Mouse (Mus musculus) testis, adult 2 months (tissue): Measurements from ENCODE around the gene Capg. TPM values are rescaled to one million over a fixed set of nuclear protein-coding genes. Genes with fewer than 3 reads are reported as not detected.

Source experiments
- H3K27ac ChIP-seq: fragments of 200-500 bp; 2 replicates; pipeline ENCODE4 v1.5.1; 2012; ENCODE audit warnings: low read depth, low read length; ENCODE audit not compliant: control insufficient read depth, insufficient read depth
- H3K27me3 ChIP-seq: fragments of 200-500 bp; 2 replicates; pipeline ENCODE4 v1.6.1; 2012; ENCODE audit warnings: mild to moderate bottlenecking, low read length, moderate library complexity; ENCODE audit not compliant: control insufficient read depth, insufficient read depth
- H3K36me3 ChIP-seq: fragments of 200-500 bp; 2 replicates; pipeline ENCODE4 v1.6.1; 2012; ENCODE audit warnings: mild to moderate bottlenecking, low read length; ENCODE audit not compliant: control insufficient read depth, insufficient read depth
- H3K4me1 ChIP-seq: fragments of 200-500 bp; 2 replicates; pipeline ENCODE4 v1.6.1; 2012; ENCODE audit warnings: low read length; ENCODE audit not compliant: control insufficient read depth, insufficient read depth
- H3K4me3 ChIP-seq: fragments of 200-500 bp; 2 replicates; pipeline ENCODE4 v1.5.1; 2012; ENCODE audit warnings: low read depth, mild to moderate bottlenecking, low read length, moderate library complexity, mixed read lengths; ENCODE audit not compliant: control insufficient read depth
- CTCF ChIP-seq: fragments of 200-500 bp; IDR thresholded peaks from 2 replicates; pipeline ENCODE4 v1.5.1; 2012; ENCODE audit warnings: low read depth, mild to moderate bottlenecking, inconsistent platforms, low read length, moderate library complexity; ENCODE audit not compliant: control insufficient read depth, insufficient read depth, insufficient replicate concordance
- POLR2A ChIP-seq: fragments of 200-500 bp; IDR thresholded peaks from 2 replicates; pipeline ENCODE4 v1.6.1; 2012; ENCODE audit warnings: low read depth, mild to moderate bottlenecking, inconsistent platforms, low read length, moderate library complexity; ENCODE audit not compliant: control insufficient read depth
- polyA plus RNA-seq: library from polyadenylated mRNA; depleted of rRNA; stranded (reverse); fragments of >200 nt; gene quantifications from 2 replicates; pipeline ENCODE4 v1.2.3, GENCODE M21; 2012

The Capg gene
- polyA plus RNA-seq, 1 experiment: 1.3 TPM

GRCm38 (mm10) chr6:72590111-72590510 lies 45.9 kb downstream of the Capg start:
- TF ChIP-seq CTCF: no peak
- TF ChIP-seq POLR2A: no peak
- Histone ChIP-seq H3K4me1 (no peaks in the 10 kb centered on the region; the same call in 1 of the 2 replicates), H3K36me3 (no peaks in the 10 kb centered on the region), H3K4me3 (no peak overlapping the region), H3K27me3 (no peaks in the 10 kb centered on the region), H3K27ac (no peak overlapping the region)

GRCm38 (mm10) chr6:72593011-72593803 lies 49.0 kb downstream of the Capg start:
- Histone ChIP-seq H3K4me3 (no peak overlapping the region), H3K4me1 (peaks cover 7% of the 10 kb centered on the region), H3K27ac (peak overlapping the region; percentile 33; the same call in 1 of the 2 replicates), H3K36me3 (no peaks in the 10 kb centered on the region), H3K27me3 (no peaks in the 10 kb centered on the region)
- TF ChIP-seq POLR2A: no peak
- no peak for TF ChIP-seq CTCF

GRCm38 (mm10) chr6:72593914-72594313 lies 49.7 kb downstream of the Capg start:
- TF ChIP-seq POLR2A (no peak), CTCF (no peak)
- Histone ChIP-seq H3K4me3 (no peak overlapping the region), H3K27ac (peak overlapping the region; percentile 33; the same call in 1 of the 2 replicates), H3K27me3 (no peaks in the 10 kb centered on the region), H3K36me3 (no peaks in the 10 kb centered on the region), H3K4me1 (peaks cover 10% of the 10 kb centered on the region)

- no peaks in the 10 kb centered on the region for H3K27me3 ChIP-seq
- peak overlapping the region; percentile 95 for H3K4me3 ChIP-seq
- peaks cover 12% of the 10 kb centered on the region for H3K4me1 ChIP-seq
- H3K36me3 ChIP-seq: no peaks in the 10 kb centered on the region
- H3K27ac ChIP-seq: no peak overlapping the region; the same call in 1 of the 2 replicates
- TF ChIP-seq CTCF: no peak
- TF ChIP-seq POLR2A: no peak
These were observed 53.1 kb downstream of the Capg start for GRCm38 (mm10) chr6:72597083-72597874.

GRCm38 (mm10) chr6:72597956-72598753 lies 54.0 kb downstream of the Capg start, which contains the start of the genes Elmod3 and Retsat:
Gene Elmod3 (minus strand): TSS chr6:72598413.
Gene Retsat (plus strand): TSS chr6:72598475.
- peaks cover 12% of the 10 kb centered on the region for H3K4me1 ChIP-seq
- TF ChIP-seq CTCF (0 out of 2 replicates have a peak, but pooled peaks have one; percentile 6), POLR2A (peak; percentile 95)
- peak within 1 kb of the TSS; percentile 95 for H3K4me3 ChIP-seq
- no peaks in the 10 kb centered on the region for H3K36me3 ChIP-seq
- no peaks in the 10 kb centered on the region for H3K27me3 ChIP-seq
- peak within 1 kb of the TSS; percentile 86 for H3K27ac ChIP-seq

GRCm38 (mm10) chr6:72598791-72599557 lies 54.8 kb downstream of the Capg start:
- Histone ChIP-seq H3K27me3 (no peaks in the 10 kb centered on the region), H3K4me1 (peaks cover 12% of the 10 kb centered on the region), H3K27ac (peak overlapping the region; percentile 77), H3K4me3 (peak overlapping the region; percentile 95), H3K36me3 (no peaks in the 10 kb centered on the region)
- TF ChIP-seq POLR2A: no peak
- no peak for TF ChIP-seq CTCF
